Mouse (Mus musculus) heart, adult 11 months (tissue): ENCODE data around the gene Csnk1e.
"Not testable (repeated sequence)": the region's sequence is repeated elsewhere in the genome, so short reads cannot be mapped to it uniquely, and the experiment has no call there.

Experiments used
- DNase-seq: peaks from one replicate; pipeline ENCODE4 v3.0.0; 2022

Csnk1e gene

DNA sequence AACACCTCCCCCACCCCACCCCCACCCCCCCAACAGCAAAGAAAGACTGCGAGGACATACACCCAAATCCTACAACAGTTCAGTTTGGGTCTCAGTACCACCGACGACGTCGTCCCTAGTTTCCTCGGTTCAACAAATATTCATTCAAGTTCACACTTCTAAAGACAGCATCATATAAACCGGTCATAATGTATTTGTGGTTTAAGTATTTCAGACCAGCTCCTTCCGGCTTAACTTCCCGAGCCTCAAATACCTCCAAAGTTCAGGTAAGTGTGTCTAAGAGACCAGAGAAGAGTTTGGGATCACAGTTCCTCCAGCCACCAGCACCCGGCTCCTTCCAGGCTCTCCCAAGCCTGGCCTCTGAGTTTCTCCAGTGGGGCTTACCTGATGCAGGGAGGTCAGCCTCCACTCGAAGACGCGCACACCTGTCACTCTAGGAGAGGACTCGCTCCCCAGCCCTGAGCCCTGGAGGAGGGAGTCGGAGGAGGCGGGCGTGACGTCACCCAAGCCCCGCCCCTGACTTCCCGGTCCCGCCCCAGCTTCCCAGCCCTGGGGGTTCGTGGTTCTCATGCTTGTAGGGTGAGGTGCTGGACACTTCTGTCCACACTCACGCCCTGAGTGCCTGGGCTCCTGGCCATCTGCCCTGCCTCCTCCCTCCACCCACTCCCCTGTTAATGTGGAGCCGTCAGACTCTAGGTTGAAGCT lies at the start of gene Csnk1e:
TSS of gene Csnk1e (minus strand) at position 461 of the 705 bp plus-strand sequence.
- DNase-seq = peak; percentile 98

GRCm38 (mm10) chr15:79504707-79505452 lies 49.5 kb upstream of the Csnk1e start, which contains the start of gene Kcnj4:
Gene Kcnj4, minus strand, starts transcription at chr15:79505241.
- DNase-seq = no peak

- no peak for DNase-seq
Observed at GRCm38 (mm10) chr15:79503438-79503837, 48.1 kb upstream of the Csnk1e start.

GRCm38 (mm10) chr15:79502891-79503341 lies 47.5 kb upstream of the Csnk1e start:
- no peak for DNase-seq

GRCm38 (mm10) chr15:79500110-79500509 lies 44.7 kb upstream of the Csnk1e start:
- no peak for DNase-seq

DNA sequence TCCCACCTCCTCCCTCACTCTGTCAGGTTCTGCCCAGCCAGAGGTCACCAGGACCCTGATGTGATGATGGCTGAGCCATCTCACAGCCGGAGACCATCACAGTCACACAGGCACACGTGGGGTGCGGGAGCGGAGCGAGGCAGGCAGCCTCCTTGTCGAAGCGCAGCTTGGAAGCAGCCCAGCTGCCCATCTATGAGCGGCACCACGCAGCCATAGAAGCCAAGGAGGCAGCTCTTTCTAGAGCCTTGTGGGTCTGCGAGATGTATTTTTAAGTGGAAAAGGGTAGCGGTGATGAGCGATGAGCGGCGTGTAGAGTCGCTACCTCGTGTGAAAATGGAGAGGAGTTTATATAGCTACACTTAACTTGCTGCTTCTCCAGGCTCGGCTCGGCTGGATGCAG lies 38.2 kb upstream of the Csnk1e start:
- DNase-seq = no peak

- DNase-seq = no peak
Observed at GRCm38 (mm10) chr15:79489463-79489862, 34.1 kb upstream of the Csnk1e start.

- no peak for DNase-seq
Observed at GRCm38 (mm10) chr15:79481181-79481688, 25.9 kb upstream of the Csnk1e start.

GRCm38 (mm10) chr15:79477227-79477626 lies 21.9 kb upstream of the Csnk1e start:
- no peak for DNase-seq

DNA sequence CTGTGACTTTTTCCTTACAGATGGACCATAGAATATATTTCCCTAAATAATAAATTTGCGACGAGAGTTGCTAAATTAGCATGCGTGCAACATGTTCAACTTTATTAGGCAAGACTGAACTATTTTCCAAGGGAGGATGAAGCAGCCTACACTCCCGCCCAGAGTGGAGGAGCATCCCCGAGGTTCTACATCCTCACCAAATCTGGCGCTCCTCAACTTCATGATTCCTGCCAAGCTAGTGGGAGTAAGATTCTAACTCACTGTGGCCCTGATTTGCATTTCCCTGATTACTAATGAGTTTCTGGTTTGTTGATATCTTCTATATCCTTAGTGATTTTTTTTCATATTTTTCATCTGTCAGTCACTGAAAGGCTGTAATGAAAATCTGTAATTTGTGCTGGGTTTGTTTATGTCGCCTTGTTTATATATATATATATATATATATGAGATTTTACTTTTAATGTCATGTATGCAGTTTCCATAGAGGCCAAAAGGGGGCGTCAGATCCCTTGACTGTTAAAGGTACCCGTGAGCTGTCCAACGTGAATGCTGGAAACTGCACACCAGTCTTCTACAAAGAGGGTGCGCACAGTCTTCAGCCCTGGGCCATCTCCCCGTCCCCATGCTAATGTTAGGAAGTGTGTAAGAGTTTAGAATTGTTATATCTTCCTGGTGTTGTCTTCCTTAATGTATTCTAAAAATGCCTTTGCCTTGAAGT lies 18.4 kb upstream of the Csnk1e start:
- DNase-seq = no peak

- DNase-seq = no peak
Observed at GRCm38 (mm10) chr15:79473042-79473441, 17.7 kb upstream of the Csnk1e start.

DNA sequence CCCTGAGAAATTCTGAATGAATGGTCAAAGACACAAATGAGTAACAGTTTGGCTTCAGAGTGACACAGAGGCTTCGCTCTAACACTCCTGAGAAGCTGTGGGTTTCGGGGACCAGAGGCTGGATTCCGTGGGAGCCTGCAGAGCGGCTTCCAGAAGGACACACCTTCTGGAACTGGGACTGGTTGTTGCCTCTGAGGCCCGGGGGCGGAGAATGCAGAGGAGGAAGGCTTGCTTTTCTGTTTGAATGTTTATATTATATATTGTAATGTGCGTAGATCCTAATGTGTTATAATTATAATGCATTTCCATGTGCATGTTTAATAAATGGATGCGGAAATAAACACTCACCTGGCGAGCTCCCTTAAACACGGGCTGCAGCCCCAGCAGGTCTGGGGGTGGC lies 15.7 kb upstream of the Csnk1e start:
- DNase-seq = no peak

GRCm38 (mm10) chr15:79470583-79470982 lies 15.2 kb upstream of the Csnk1e start:
- peak; percentile 91 for DNase-seq

DNA sequence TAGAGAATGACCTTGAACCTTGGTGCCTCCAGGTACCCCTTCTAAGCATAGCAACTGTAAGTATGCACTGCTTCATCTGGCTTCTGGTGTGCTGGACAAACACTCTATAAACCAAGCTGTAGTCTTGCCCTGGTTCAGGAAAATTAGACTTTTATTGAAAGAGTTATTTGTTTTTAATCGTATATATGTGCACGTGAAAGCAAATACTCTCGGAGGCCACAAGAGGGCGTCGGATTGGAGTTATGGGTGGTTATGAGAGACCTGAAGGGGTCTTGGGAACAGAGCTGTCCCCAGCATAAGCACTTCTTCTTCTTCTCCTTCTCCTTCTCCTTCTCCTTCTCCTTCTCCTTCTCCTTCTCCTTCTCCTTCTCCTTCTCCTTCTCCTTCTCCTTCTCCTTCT lies 14.2 kb upstream of the Csnk1e start:
- no peak for DNase-seq

- DNase-seq = peak; percentile 97
Observed at GRCm38 (mm10) chr15:79466601-79467286, 11.4 kb upstream of the Csnk1e start.

DNA sequence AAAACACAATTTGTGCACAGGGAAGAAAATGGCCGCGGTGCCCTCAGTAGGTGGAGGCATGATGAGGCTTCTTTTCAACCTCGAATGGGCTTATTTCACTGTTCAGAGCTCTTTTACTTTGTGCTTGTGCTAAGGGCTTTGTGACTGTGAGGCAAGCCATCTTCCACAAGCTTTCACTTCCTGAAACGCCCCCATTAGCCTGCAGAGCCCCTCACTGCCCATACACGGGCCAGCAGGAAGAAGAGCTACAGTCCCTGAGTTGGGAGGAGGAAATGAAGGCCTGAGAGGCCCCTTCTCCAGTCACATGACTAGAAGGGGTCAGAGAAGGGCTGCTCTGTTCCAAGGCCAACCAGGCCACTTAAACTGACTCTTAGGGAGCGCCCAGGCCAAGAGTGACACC lies 1.2 kb upstream of the Csnk1e start:
- DNase-seq = peak; percentile 91

DNA sequence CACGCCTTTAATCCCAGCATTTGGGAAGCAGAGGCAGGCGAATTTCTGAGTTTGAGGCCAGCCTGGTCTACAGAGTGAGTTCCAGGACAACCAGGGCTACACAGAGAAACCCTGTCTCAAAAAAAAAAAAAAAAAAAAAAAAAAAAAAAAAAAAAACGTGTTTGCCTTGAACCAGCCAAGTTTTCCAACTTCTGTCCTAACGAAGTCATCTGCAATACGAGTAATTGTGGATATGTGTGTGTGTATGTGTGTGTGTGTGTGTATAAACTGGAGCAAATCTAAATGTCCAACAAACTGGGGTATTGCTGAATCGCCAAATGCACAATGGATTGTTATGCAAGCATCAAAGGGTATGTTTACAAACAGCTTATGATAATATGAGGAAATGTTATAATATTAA lies 738 bp upstream of the Csnk1e start:
- not testable (repeated sequence) for DNase-seq

GRCm38 (mm10) chr15:79453831-79454230 lies 1.5 kb downstream of the Csnk1e start:
- DNase-seq = no peak

DNA sequence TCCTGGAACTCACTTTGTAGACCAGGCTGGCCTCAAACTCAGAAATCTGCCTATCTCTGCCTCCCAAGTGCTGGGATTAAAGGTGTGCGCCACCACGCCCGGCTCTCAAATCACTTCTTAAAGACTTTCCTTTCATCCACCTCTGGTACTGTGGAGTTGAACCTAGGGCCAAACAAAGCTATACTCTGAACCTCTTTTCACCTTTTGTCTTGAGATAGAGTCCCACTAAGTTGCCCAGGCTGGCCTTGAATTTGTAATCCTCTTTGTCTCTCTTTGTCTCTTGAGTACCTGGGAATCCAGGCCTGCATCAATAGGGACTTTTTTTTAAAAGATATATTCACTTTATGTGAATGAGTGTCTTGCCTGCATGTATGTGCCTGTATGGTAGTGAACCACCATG lies 7.3 kb downstream of the Csnk1e start:
- DNase-seq = no peak

GRCm38 (mm10) chr15:79445786-79446654 lies 9.3 kb downstream of the Csnk1e start:
- peak; percentile 95 for DNase-seq

GRCm38 (mm10) chr15:79443856-79444410 lies 11.4 kb downstream of the Csnk1e start:
- DNase-seq = peak; percentile 93
